Mouse (Mus musculus) right cerebral cortex, postnatal 10 days (tissue): ENCODE results near the gene Gm10272.
"Not testable (repeated sequence)": the region's sequence is repeated elsewhere in the genome, so short reads cannot be mapped to it uniquely, and the experiment has no call there.

Source experiments
- DNase-seq, 2 experiments: peaks; one replicate each; pipeline ENCODE4 v3.0.0; 2021; ENCODE audit warnings: low spot score in 2 of 2

The Gm10272 gene

GRCm38 (mm10) chr10:77706326-77706725, at the start of gene Gm10272:
TSS of gene Gm10272 (plus strand) at chr10:77706626.
- DNase-seq = no peak

- no peak for DNase-seq
Observed at GRCm38 (mm10) chr10:77658286-77658994, 48.0 kb upstream of the Gm10272 start.

DNA sequence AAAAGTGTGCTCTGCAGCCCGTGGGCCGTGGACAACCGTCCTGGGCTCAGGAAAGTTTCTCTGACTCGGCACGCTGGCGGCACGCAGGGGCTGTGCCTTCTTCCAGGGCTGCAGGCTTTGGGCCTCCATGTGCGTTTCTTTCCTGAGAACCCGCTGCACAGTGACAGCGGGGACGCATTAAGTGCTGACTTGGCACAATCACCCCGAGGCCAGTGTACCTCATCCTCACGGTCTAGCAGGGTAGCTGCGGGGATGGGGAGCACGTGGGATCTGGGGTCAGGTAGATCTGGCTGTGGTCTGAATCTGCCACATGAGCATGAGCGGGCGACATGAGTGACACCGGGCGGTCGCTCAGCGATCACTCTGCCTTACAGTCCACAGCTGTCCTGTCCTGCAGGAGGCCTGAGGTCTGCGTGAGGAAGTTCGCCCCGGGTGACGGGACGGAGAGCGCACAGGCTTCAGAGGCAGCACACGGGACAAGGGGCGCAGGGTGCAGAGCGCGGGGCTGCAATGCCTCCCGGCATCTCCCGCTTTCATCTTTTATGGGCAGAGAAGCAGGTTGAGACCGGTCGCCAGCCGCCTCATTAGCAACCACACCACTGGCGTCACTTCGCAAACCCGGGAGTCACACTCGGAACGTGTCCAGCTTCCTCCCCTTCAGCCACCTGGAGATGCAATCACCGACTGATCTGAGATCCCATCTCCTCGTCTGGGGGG, 42.3 kb upstream of the Gm10272 start:
- no peak for DNase-seq

GRCm38 (mm10) chr10:77666342-77666741, 40.1 kb upstream of the Gm10272 start:
- no peak for DNase-seq

- peak; percentile 50 to 54 for DNase-seq
Observed at GRCm38 (mm10) chr10:77667402-77667801, 39.0 kb upstream of the Gm10272 start.

GRCm38 (mm10) chr10:77670710-77671109, 35.7 kb upstream of the Gm10272 start:
- DNase-seq = no peak

DNA sequence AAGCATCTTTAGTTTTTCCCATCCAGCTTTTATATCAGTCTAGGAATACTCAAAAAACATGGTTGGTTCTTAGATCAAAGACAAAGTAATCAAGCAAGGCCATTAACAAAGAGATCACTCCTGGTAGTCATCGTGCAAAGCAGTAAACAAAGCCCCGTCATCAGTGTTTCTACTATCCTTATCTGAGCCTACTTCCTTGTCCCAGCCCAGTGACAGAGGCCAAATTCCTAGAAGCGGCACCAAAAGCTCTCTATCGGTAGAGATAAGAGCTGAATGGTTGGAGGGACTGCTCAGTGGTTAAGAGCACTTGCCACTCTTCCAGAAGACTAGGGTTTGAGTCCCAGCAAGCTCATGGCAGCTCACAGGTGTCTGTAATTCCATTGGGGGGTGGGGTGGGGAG, 34.9 kb upstream of the Gm10272 start:
- DNase-seq = no peak

GRCm38 (mm10) chr10:77673765-77674164, 32.7 kb upstream of the Gm10272 start:
- DNase-seq = no peak

- DNase-seq = peak in 1 of 2 experiments; percentile 39
Observed at GRCm38 (mm10) chr10:77677562-77677961, 28.9 kb upstream of the Gm10272 start.

DNA sequence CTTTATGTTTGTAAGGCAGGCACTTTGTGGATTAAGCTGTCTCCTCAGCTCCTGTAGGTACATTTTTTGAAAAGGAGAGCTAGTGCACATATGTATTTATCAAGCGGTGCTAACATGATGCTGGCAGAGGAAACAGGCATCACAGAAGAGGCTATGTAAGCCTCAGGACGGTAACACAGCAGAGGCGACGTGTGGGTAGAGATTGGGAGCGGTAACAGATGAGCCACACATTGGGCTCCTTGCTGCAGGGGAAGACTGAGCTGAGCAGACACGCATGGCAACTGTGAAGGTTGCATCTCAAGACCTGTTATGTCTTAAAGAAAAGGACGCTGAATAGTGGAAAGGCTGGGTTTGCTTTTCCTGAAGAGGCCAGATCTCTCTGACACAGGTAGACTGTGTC, 23.4 kb upstream of the Gm10272 start:
- DNase-seq = no peak

DNA sequence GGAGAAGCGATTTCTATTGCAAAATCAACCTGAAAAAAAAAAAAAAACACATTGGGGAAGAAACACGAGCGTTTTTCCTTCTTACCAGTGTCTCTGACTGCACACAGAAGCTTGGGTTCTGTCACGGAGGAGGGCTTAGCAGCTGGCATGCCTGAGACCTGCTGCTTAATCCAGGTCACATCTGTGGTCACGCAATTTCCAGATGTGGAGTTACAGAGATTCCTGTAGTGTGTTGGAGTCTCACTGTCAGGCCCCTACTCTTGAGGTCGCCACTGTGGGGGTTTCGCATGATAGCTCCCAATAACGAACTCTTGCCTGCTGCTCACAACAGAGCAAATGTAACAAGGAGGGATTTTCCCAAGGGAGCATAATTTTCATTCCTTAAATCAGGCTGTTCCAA, 22.2 kb upstream of the Gm10272 start:
- DNase-seq = no peak

GRCm38 (mm10) chr10:77685895-77686664, 20.3 kb upstream of the Gm10272 start, which contains the start of gene Tspear:
TSS of gene Tspear (plus strand) at chr10:77686569.
- no peak for DNase-seq

DNA sequence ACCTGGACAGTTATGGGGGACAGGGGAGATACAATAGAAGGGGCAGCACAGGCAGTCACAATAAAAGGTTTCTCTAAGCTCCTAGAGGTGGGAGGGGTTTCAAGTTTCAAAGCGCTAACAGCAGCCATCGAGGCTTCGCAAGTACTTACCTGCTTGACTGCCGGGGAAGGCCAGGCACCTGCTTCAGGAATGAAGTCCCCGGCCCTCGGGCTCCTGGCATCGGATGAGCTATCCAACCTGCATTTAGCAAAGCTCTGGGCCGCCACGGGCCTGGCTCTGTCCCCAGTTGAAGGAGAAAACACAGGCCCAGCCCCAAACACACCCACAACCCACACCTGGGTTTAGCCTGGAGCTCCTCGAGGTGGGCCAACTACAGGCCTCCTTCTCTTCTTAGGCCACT, 19.4 kb upstream of the Gm10272 start:
- no peak for DNase-seq

GRCm38 (mm10) chr10:77690356-77690807, 16.0 kb upstream of the Gm10272 start, which contains the start of gene Gm19402:
TSS of gene Gm19402 (minus strand) at chr10:77690757.
- DNase-seq = not testable (repeated sequence)

- DNase-seq = no peak
Observed at GRCm38 (mm10) chr10:77697133-77697532, 9.3 kb upstream of the Gm10272 start, which contains the start of gene Gm9508. TSS of gene Gm9508 (minus strand) at chr10:77697233.

DNA sequence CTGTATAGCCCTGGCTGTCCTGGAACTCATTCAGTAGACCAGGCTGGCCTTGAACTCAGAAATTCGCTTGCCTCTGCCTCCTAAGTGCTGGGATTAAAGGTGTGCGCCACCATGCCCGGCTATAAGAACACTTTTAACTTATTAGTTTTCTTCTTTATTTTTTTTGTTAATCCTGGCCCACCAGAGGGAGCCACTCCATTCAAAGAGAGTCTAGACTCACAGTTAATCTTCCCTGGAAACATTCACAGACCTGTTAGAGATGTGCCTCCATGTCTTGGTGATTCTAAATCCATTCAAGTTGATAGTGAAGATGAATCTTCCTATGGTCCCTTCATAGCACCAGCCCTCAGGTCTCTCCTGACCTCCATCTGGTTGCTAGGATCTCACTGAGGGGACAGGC, 3.4 kb downstream of the Gm10272 start:
- DNase-seq = no peak

- not testable (repeated sequence) for DNase-seq
Observed at GRCm38 (mm10) chr10:77711157-77711556, 4.7 kb downstream of the Gm10272 start, which contains the start of gene Gm10024. TSS of gene Gm10024 (plus strand) at chr10:77711457.

GRCm38 (mm10) chr10:77713734-77714133, 7.3 kb downstream of the Gm10272 start:
- DNase-seq = no peak

- no peak for DNase-seq
Observed at GRCm38 (mm10) chr10:77715507-77715906, 9.1 kb downstream of the Gm10272 start, which contains the start of gene Gm10142. TSS of gene Gm10142 (plus strand) at chr10:77715807.

- DNase-seq = not testable (repeated sequence)
Observed at GRCm38 (mm10) chr10:77720299-77720698, 13.9 kb downstream of the Gm10272 start, which contains the start of gene Krtap12-1. TSS of gene Krtap12-1 (plus strand) at chr10:77720599.

GRCm38 (mm10) chr10:77724855-77725254, 18.4 kb downstream of the Gm10272 start:
- no peak for DNase-seq

- DNase-seq = no peak
Observed at GRCm38 (mm10) chr10:77726186-77726585, 19.8 kb downstream of the Gm10272 start, which contains the start of gene Gm10100. TSS of gene Gm10100 (plus strand) at chr10:77726486.
